Comparison of ENCODE assay signal across 8 mouse cellular contexts in the genomic region with DNA sequence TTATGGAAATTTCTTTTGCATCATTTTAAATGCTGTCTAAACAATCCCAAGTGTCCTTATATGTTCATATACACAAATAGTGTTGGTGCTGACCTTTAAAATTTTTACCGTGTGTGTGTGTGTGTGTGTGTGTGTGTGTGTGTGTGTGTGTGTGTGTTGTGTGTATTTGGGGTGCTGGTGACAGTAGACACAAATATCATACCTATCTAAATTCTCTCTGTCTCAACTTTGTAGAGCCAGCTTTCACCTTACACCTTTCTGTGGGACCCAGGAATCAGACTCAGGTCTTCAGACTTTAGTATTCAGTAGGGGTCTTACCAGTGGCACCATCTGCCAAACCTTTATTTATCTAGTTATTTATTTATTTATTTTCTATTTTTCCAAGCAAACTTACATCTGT. TPM values are rescaled to one million over a fixed set of nuclear protein-coding genes. Genes with fewer than 3 reads are reported as not detected.
DNase-seq lines count a peak whose midpoint lies in the region; ATAC-seq and TF ChIP-seq lines count a peak whose summit lies in the region.

No protein-coding gene starts in this region.

- no peaks in the 10 kb centered on the region for H3K36me3 ChIP-seq in spleen, adult 2 months (ENCODE audit: control insufficient read depth, insufficient read depth, low read length)
- H3K36me3 ChIP-seq in liver, embryonic 13.5 days: no peaks in the 10 kb centered on the region
- H3K36me3 ChIP-seq in stomach, postnatal 0 days (ENCODE audit: control insufficient read depth, insufficient read depth, low read length): no peaks in the 10 kb centered on the region

- H3K4me1 ChIP-seq in spleen, adult 2 months (ENCODE audit: control insufficient read depth, insufficient read depth, insufficient read length): peaks cover 10% of the 10 kb centered on the region
- H3K4me1 ChIP-seq in liver, embryonic 13.5 days (replicated peaks): peaks cover 39% of the 10 kb centered on the region
- H3K4me1 ChIP-seq in stomach, postnatal 0 days (replicated peaks; ENCODE audit: control insufficient read depth, insufficient read depth): peaks cover 4% of the 10 kb centered on the region; the same call in 1 of the 2 replicates

- peak overlapping the region; percentile 95; the same call in 1 of the 2 replicates for H3K27ac ChIP-seq in gastrocnemius, adult 2 months
- H3K27ac ChIP-seq in spleen, adult 2 months (ENCODE audit: insufficient read depth, low read length): no peak overlapping the region
- no peak overlapping the region for H3K27ac ChIP-seq in liver, embryonic 13.5 days
- H3K27ac ChIP-seq in stomach, postnatal 0 days (replicated peaks): no peak overlapping the region

- intact Hi-C loops in gastrocnemius, adult 2 months (cut with DNase I): loop anchor here (1.0 to 5.0 kb wide), 3 partner anchors 51 to 178 kb away; no protein-coding TSS in a partner anchor

- 70% methylated on average over 1 of the region's 1 CpGs for WGBS in spleen, adult 2 months
- WGBS in liver, embryonic 13.5 days (ENCODE audit: insufficient replicate concordance): 28% methylated on average over 1 of the region's 1 CpGs
- 24% methylated on average over 1 of the region's 1 CpGs for WGBS in stomach, postnatal 0 days

- H3K4me2 ChIP-seq in liver, embryonic 13.5 days: peak overlapping the region; percentile 95
- H3K4me2 ChIP-seq in stomach, postnatal 0 days (replicated peaks; ENCODE audit: low read depth): peak overlapping the region; percentile 81; the same call in 1 of the 2 replicates

- H3K9me3 ChIP-seq in liver, embryonic 13.5 days (replicated peaks): no peaks in the 10 kb centered on the region
- H3K9me3 ChIP-seq in stomach, postnatal 0 days (ENCODE audit: control insufficient read depth, low read length): no peaks in the 10 kb centered on the region

- TF ChIP-seq EP300 in stomach, postnatal 0 days (optimal IDR thresholded peaks at IDR 0.05): no peak

- TF ChIP-seq CTCF in gastrocnemius, adult 2 months (IDR thresholded peaks at IDR 0.05): no peak
- TF ChIP-seq CTCF in spleen, adult 2 months (IDR thresholded peaks at IDR 0.05; ENCODE audit: extremely low read depth, insufficient read depth, insufficient read length, insufficient replicate concordance): no peak
- TF ChIP-seq CTCF in stomach, postnatal 0 days (IDR thresholded peaks at IDR 0.05; ENCODE audit: low read depth): no peak

- no peak for DNase-seq in gastrocnemius, adult 2 months
- DNase-seq in gastrocnemius, postnatal 4 days (ENCODE audit: low spot score in 2 of 2): no peak
- DNase-seq in spleen, adult 2 months (ENCODE audit: low read depth in 1 of 2, low spot score in 2 of 2): no peak
- no peak for DNase-seq in spleen, postnatal 4 days (ENCODE audit: low spot score in 2 of 2)
- no peak for DNase-seq in liver, embryonic 13.5 days
- DNase-seq in stomach, postnatal 0 days (ENCODE audit: low spot score): no peak
- DNase-seq in adrenal gland, postnatal 4 days (ENCODE audit: low spot score in 2 of 2): no peak
- DNase-seq in left cerebral cortex, adult 9 months (ENCODE audit: low spot score in 2 of 2): no peak

- no peak for ATAC-seq in liver, embryonic 13.5 days (ENCODE audit: low read depth)
- no peak for ATAC-seq in stomach, postnatal 0 days (ENCODE audit: low FRiP score, low TSS enrichment)

- H3K4me3 ChIP-seq in gastrocnemius, adult 2 months: peak overlapping the region; percentile 96
- peak overlapping the region; percentile 78; the same call in 1 of the 2 replicates for H3K4me3 ChIP-seq in spleen, adult 2 months (ENCODE audit: extremely low read depth, insufficient read depth, insufficient read length)
- peak overlapping the region; percentile 73 for H3K4me3 ChIP-seq in liver, embryonic 13.5 days (replicated peaks)
- peak overlapping the region; percentile 75; the same call in 1 of the 2 replicates for H3K4me3 ChIP-seq in stomach, postnatal 0 days (ENCODE audit: low read depth, low read length)

- TF ChIP-seq POLR2A in spleen, adult 2 months (IDR thresholded peaks at IDR 0.05; ENCODE audit: low read depth, low read length): no peak

- no peak overlapping the region for H3K9ac ChIP-seq in liver, embryonic 13.5 days
- H3K9ac ChIP-seq in stomach, postnatal 0 days (ENCODE audit: low read length): no peak overlapping the region

- peaks cover 6% of the 10 kb centered on the region for H3K27me3 ChIP-seq in spleen, adult 2 months (ENCODE audit: control insufficient read depth, insufficient read depth, low read length)
- H3K27me3 ChIP-seq in liver, embryonic 13.5 days: peaks cover 7% of the 10 kb centered on the region; the same call in 1 of the 2 replicates
- H3K27me3 ChIP-seq in stomach, postnatal 0 days (ENCODE audit: control insufficient read depth, insufficient read depth, low read length): no peaks in the 10 kb centered on the region

RNA-seq across cellular contexts. Expression of a gene that starts 0.7 kb away (rescaled TPM):
- total RNA-seq in gastrocnemius, adult 2 months (2021): 10 to 100 TPM; 20.1 to 28.1 TPM
- 100 to 1,000 TPM in 1 of 2 experiments, 10 to 100 TPM in 1; 95.1 to 101 TPM for total RNA-seq in gastrocnemius, postnatal 4 days (2021)
- 13.2 and 14.9 TPM in 2 replicates for polyA plus RNA-seq in spleen, adult 2 months (2012; rRNA removed)
- 9.2 and 9.7 TPM in 2 replicates for polyA plus RNA-seq in liver, embryonic 13.5 days (2015; fragmentation: Nextera tagmentation; extraction: Ambion mirVana)
- 33.8 and 40.4 TPM in 2 replicates for polyA plus RNA-seq in stomach, postnatal 0 days (2015; fragmentation: Nextera tagmentation; extraction: Ambion mirVana)
- total RNA-seq in adrenal gland, postnatal 4 days (2021): 100 to 1,000 TPM in 1 of 2 experiments, 10 to 100 TPM in 1; 91.1 to 101 TPM
